Comparison of ENCODE assay signal across 9 mouse cellular contexts in the genomic region with DNA sequence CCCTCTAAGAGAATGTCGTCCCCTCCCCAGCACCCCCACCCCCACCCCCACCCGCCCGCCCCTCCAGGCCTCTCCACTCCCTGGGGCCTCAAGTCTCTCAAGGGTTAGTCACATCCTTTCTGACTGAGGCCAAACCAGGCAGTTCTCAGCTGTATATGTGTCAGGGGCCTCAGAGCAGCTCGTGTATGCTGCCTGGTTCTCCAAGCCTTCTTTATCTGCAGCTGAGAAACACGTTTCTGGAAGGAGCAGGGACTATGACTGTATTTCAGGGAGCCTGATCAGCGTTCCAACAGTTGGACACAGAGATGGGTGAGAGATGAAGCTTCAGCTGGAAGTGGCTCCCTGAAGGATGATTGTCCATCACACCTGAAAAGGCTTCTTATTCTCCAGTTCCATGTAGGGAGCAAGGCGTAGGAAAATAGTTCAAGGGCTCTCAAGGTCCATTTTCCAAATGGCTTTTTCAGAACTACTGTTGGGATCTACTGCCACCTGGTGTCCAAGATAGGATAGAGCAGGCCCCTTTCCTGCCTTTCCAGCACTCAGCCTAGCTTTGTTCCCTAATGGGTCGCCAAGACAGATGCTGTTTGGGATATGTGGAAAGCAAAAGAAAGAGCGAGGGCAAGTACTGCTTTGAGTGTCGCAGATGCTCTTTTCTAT. TPM values are rescaled to one million over a fixed set of nuclear protein-coding genes. Genes with fewer than 3 reads are reported as not detected.
DNase-seq lines count a peak whose midpoint lies in the region; ATAC-seq lines count a peak whose summit lies in the region.
"Had no signal": no experiment of that assay in that cellular context is flagged by ENCODE, and none has a peak within 500 bp of the region (broad histone marks: within the 10 kb centered on the region; RNA-seq: fewer than 3 reads in every experiment).

No protein-coding gene starts in this region.

- no peak overlapping the region for H3K4me3 ChIP-seq in hindbrain, embryonic 13.5 days
- H3K4me3 ChIP-seq: liver, embryonic 15.5 days had no signal

- peak; percentile 82 for DNase-seq in NIH3T3 (ENCODE audit: low read depth)
- peak; percentile 84 for DNase-seq in cerebellum, adult 9-10 months
- DNase-seq in forelimb bud, embryonic 11.5 days (ENCODE audit: low read depth, low spot score): peak; percentile 72
- DNase-seq in layer of hippocampus, postnatal 36 days: peak; percentile 43 to 53
- peak; percentile 28 to 68 for DNase-seq in lung, postnatal 4 days
- DNase-seq in right cerebral cortex, adult 2 months (ENCODE audit: low spot score in 2 of 2): peak; percentile 69 to 70
- DNase-seq in urinary bladder, postnatal 4 days (ENCODE audit: low spot score in 2 of 2): peak; percentile 33 to 63

- no peaks in the 10 kb centered on the region for H3K27me3 ChIP-seq in hindbrain, embryonic 13.5 days
- H3K27me3 ChIP-seq: liver, embryonic 15.5 days had no signal

- H3K27ac ChIP-seq in hindbrain, embryonic 13.5 days: peak overlapping the region; percentile 77
- H3K27ac ChIP-seq: liver, embryonic 15.5 days had no signal

- no peaks in the 10 kb centered on the region for H3K9me3 ChIP-seq in hindbrain, embryonic 13.5 days
- H3K9me3 ChIP-seq: liver, embryonic 15.5 days had no signal

- 26% methylated on average over 9 of the region's 10 CpGs for WGBS in hindbrain, embryonic 13.5 days

- H3K9ac ChIP-seq in hindbrain, embryonic 13.5 days: no peak overlapping the region
- H3K9ac ChIP-seq: liver, embryonic 15.5 days had no signal

- ATAC-seq in hindbrain, embryonic 13.5 days (ENCODE audit: low FRiP score): no peak

- no peak overlapping the region for H3K4me2 ChIP-seq in hindbrain, embryonic 13.5 days
- H3K4me2 ChIP-seq: liver, embryonic 15.5 days had no signal

- peaks cover 6% of the 10 kb centered on the region for H3K4me1 ChIP-seq in hindbrain, embryonic 13.5 days (replicated peaks)

- H3K36me3 ChIP-seq in hindbrain, embryonic 13.5 days: no peaks in the 10 kb centered on the region
- H3K36me3 ChIP-seq: liver, embryonic 15.5 days had no signal

RNA-seq across cellular contexts. Expression of gene Nlgn3, which starts 30.5 kb away (rescaled TPM):
- polyA plus RNA-seq in hindbrain, embryonic 13.5 days (2015; fragmentation: Nextera tagmentation; extraction: Ambion mirVana): 60.1 and 61.2 TPM in 2 replicates
- 100 to 1,000 TPM; 186 to 189 TPM for total RNA-seq in layer of hippocampus, postnatal 36 days (2021)

RNA-seq across cellular contexts. Expression of gene Gjb1, which starts 46.7 kb away (rescaled TPM):
- 0.58 and 1.2 TPM in 2 replicates for polyA plus RNA-seq in hindbrain, embryonic 13.5 days (2015; fragmentation: Nextera tagmentation; extraction: Ambion mirVana)
- 10 to 100 TPM; 10.3 to 13.0 TPM for total RNA-seq in layer of hippocampus, postnatal 36 days (2021)

RNA-seq across cellular contexts. Expression of gene Med12, which starts 55.7 kb away (rescaled TPM):
- polyA plus RNA-seq in hindbrain, embryonic 13.5 days (2015; fragmentation: Nextera tagmentation; extraction: Ambion mirVana): 26.6 and 28.6 TPM in 2 replicates
- 10 to 100 TPM; 23.1 to 26.5 TPM for total RNA-seq in layer of hippocampus, postnatal 36 days (2021)
